Mouse (Mus musculus) granulocyte monocyte progenitor cell, adult 5-6 weeks (primary cell): ENCODE results near the gene Siglecg. TPM values are rescaled to one million over a fixed set of nuclear protein-coding genes. Genes with fewer than 3 reads are reported as not detected.

Experiments used
- total RNA-seq, 2 experiments: library from RNA; stranded (forward) in 1 of 2; stranded (reverse) in 1 of 2; fragments of 200-712, 200-1000 nt in 1 of 2; fragments of >200 nt in 1 of 2; fragmentation: Nextera tagmentation in 1 of 2; gene quantifications; 2 replicates each; pipeline ENCODE4 v1.2.3; 2014 to 2017

The Siglecg gene
- total RNA-seq, 2 experiments from 2014 or later, result 11.8 to 27.5 TPM

Other genes with a start within 250 kb of the Siglecg start
- gene Zfp715, start 94.9 kb upstream of the Siglecg start, total RNA-seq (2014; fragmentation: Nextera tagmentation), result 17.7 and 20.7 TPM in 2 replicates
- 13.3 and 22.0 TPM in 2 replicates for gene Zfp715, start 94.9 kb upstream of the Siglecg start, total RNA-seq (2017)
- 11.6 and 16.5 TPM in 2 replicates for gene Siglecf, start 56.9 kb upstream of the Siglecg start, total RNA-seq (2014; fragmentation: Nextera tagmentation)
- 19.2 and 22.0 TPM in 2 replicates for gene Siglecf, start 56.9 kb upstream of the Siglecg start, total RNA-seq (2017)
- gene Lim2, start 19.5 kb downstream of the Siglecg start, total RNA-seq (2014; fragmentation: Nextera tagmentation), result not detected in 2 replicates
- 0.05 TPM in 1 of 2 replicates, not detected in the other for gene Lim2, start 19.5 kb downstream of the Siglecg start, total RNA-seq (2017)
- gene Nkg7, start 28.9 kb downstream of the Siglecg start, total RNA-seq (2014; fragmentation: Nextera tagmentation), result 772 and 862 TPM in 2 replicates
- gene Nkg7, start 28.9 kb downstream of the Siglecg start, total RNA-seq (2017), result 227 and 400 TPM in 2 replicates
- gene Cldnd2, start 32.6 kb downstream of the Siglecg start, total RNA-seq (2014; fragmentation: Nextera tagmentation), result 2.4 TPM in 1 of 2 replicates, not detected in the other
- 0.52 TPM in 1 of 2 replicates, not detected in the other for gene Cldnd2, start 32.6 kb downstream of the Siglecg start, total RNA-seq (2017)
- gene Etfb, start 35.9 kb downstream of the Siglecg start, total RNA-seq (2014; fragmentation: Nextera tagmentation), result 485 and 520 TPM in 2 replicates
- 676 and 828 TPM in 2 replicates for gene Etfb, start 35.9 kb downstream of the Siglecg start, total RNA-seq (2017)
- 0.43 TPM in 1 of 2 replicates, not detected in the other for gene Gm45233, start 35.9 kb downstream of the Siglecg start, total RNA-seq (2014; fragmentation: Nextera tagmentation)
- gene Gm45233, start 35.9 kb downstream of the Siglecg start, total RNA-seq (2017), result 5.7 TPM in 1 of 2 replicates, not detected in the other
- 5.9 and 10.4 TPM in 2 replicates for gene Vsig10l, start 54.9 kb downstream of the Siglecg start, total RNA-seq (2014; fragmentation: Nextera tagmentation)
- gene Vsig10l, start 54.9 kb downstream of the Siglecg start, total RNA-seq (2017), result 4.3 and 4.4 TPM in 2 replicates
- gene Iglon5, start 81.9 kb downstream of the Siglecg start, total RNA-seq (2014; fragmentation: Nextera tagmentation), result not detected in 2 replicates
- gene Iglon5, start 81.9 kb downstream of the Siglecg start, total RNA-seq (2017), result not detected in 2 replicates
- gene 4931406B18Rik, start 97.7 kb downstream of the Siglecg start, total RNA-seq (2014; fragmentation: Nextera tagmentation), result not detected in 2 replicates
- gene 4931406B18Rik, start 97.7 kb downstream of the Siglecg start, total RNA-seq (2017), result not detected in 2 replicates
- gene Cd33, start 136.2 kb downstream of the Siglecg start, total RNA-seq (2014; fragmentation: Nextera tagmentation), result 4.0 and 5.7 TPM in 2 replicates
- gene Cd33, start 136.2 kb downstream of the Siglecg start, total RNA-seq (2017), result 2.9 and 4.1 TPM in 2 replicates
- gene Zfp658, start 154.1 kb downstream of the Siglecg start, total RNA-seq (2014; fragmentation: Nextera tagmentation), result 1.7 and 1.9 TPM in 2 replicates
- 0.98 and 1.5 TPM in 2 replicates for gene Zfp658, start 154.1 kb downstream of the Siglecg start, total RNA-seq (2017)
- gene Zfp719, start 171.4 kb downstream of the Siglecg start, total RNA-seq (2014; fragmentation: Nextera tagmentation), result 9.9 and 19.2 TPM in 2 replicates
- gene Zfp719, start 171.4 kb downstream of the Siglecg start, total RNA-seq (2017), result 7.8 and 10.8 TPM in 2 replicates
- gene Zfp819, start 199.0 kb downstream of the Siglecg start, total RNA-seq (2014; fragmentation: Nextera tagmentation), result 1.4 TPM in 1 of 2 replicates, not detected in the other
- gene Zfp819, start 199.0 kb downstream of the Siglecg start, total RNA-seq (2017), result 0.17 and 0.98 TPM in 2 replicates
- gene Ceacam18, start 226.5 kb downstream of the Siglecg start, total RNA-seq (2014; fragmentation: Nextera tagmentation), result 0.28 TPM in 1 of 2 replicates, not detected in the other
- gene Ceacam18, start 226.5 kb downstream of the Siglecg start, total RNA-seq (2017), result not detected in 2 replicates